Mouse (Mus musculus) ES-Bruce4 (cell line): Measurements from ENCODE around the gene Ing4. TPM values are rescaled to one million over a fixed set of nuclear protein-coding genes. Genes with fewer than 3 reads are reported as not detected.

Source experiments
- H3K27ac ChIP-seq: 2 replicates; pipeline ENCODE4 v1.5.1; 2012; ENCODE audit warnings: low read length, inconsistent platforms; ENCODE audit not compliant: insufficient read depth
- H3K27me3 ChIP-seq: 2 replicates; pipeline ENCODE4 v1.6.1; 2012; ENCODE audit warnings: mild to moderate bottlenecking, low read length, inconsistent platforms; ENCODE audit not compliant: control insufficient read depth, poor library complexity, insufficient read depth, severe bottlenecking
- H3K36me3 ChIP-seq: 2 replicates; pipeline ENCODE4 v1.6.1; 2012; ENCODE audit warnings: inconsistent platforms, mild to moderate bottlenecking, low read length, moderate library complexity; ENCODE audit not compliant: control insufficient read depth, poor library complexity, insufficient read depth, severe bottlenecking
- H3K4me1 ChIP-seq: one replicate; pipeline ENCODE4 v1.8.1; 2011; ENCODE audit warnings: low read length; ENCODE audit not compliant: control insufficient read depth, insufficient read depth
- H3K4me3 ChIP-seq: 2 replicates; pipeline ENCODE4 v1.5.1; 2011; ENCODE audit warnings: low read depth, mild to moderate bottlenecking, low read length
- H3K9ac ChIP-seq: 2 replicates; pipeline ENCODE4 v1.6.1; 2012; ENCODE audit warnings: low read depth, mild to moderate bottlenecking, inconsistent platforms; ENCODE audit not compliant: poor library complexity, severe bottlenecking
- H3K9me3 ChIP-seq: replicated peaks from 2 replicates; pipeline ENCODE4 v1.6.1; 2012; ENCODE audit warnings: mild to moderate bottlenecking, low read length, inconsistent platforms; ENCODE audit not compliant: control insufficient read depth, poor library complexity, insufficient read depth, severe bottlenecking
- CTCF ChIP-seq: IDR thresholded peaks from one replicate; pipeline ENCODE4 v1.8.1; 2011; ENCODE audit warnings: low read depth, low read length
- EP300 ChIP-seq: IDR thresholded peaks from 2 replicates; pipeline ENCODE4 v1.6.1; 2011; ENCODE audit warnings: low read depth, low read length; ENCODE audit not compliant: insufficient read depth
- POLR2A ChIP-seq: IDR thresholded peaks from one replicate; pipeline ENCODE4 v1.8.1; 2011; ENCODE audit warnings: low read length; ENCODE audit not compliant: insufficient read depth
- polyA plus RNA-seq: library from polyadenylated mRNA; stranded (reverse); fragments of >200 nt; gene quantifications from 2 replicates; pipeline ENCODE4 v1.2.4, GENCODE M21; 2011; ENCODE audit warnings: low read depth; ENCODE audit not compliant: missing spikeins, insufficient read depth, insufficient read length

Gene Ing4
- polyA plus RNA-seq, 1 experiment: 44.0 TPM

GRCm38 (mm10) chr6:125089521-125090321 lies 50.2 kb downstream of the Ing4 start:
- Histone ChIP-seq H3K4me3 (peak overlapping the region; percentile 54), H3K4me1 (peaks cover 2% of the 10 kb centered on the region), H3K27me3 (no peaks in the 10 kb centered on the region), H3K36me3 (no peaks in the 10 kb centered on the region), H3K27ac (peak overlapping the region; percentile 96), H3K9me3 (no peaks in the 10 kb centered on the region), H3K9ac (peak overlapping the region; percentile 87)
- no peak for TF ChIP-seq CTCF
- TF ChIP-seq EP300: peak; percentile 40; the same call in 1 of the 2 replicates
- TF ChIP-seq POLR2A: peak; percentile 15

GRCm38 (mm10) chr6:125090341-125091085 lies 51.0 kb downstream of the Ing4 start:
- Histone ChIP-seq H3K27ac (peak overlapping the region; percentile 93), H3K27me3 (no peaks in the 10 kb centered on the region), H3K36me3 (no peaks in the 10 kb centered on the region), H3K4me1 (peaks cover 2% of the 10 kb centered on the region), H3K9ac (peak overlapping the region; percentile 87), H3K4me3 (peak overlapping the region; percentile 43), H3K9me3 (no peaks in the 10 kb centered on the region)
- peak; percentile 74; the same call in 1 of the 2 replicates for TF ChIP-seq EP300
- no peak for TF ChIP-seq CTCF
- TF ChIP-seq POLR2A: peak; percentile 63

- H3K9me3 ChIP-seq: no peaks in the 10 kb centered on the region
- no peak overlapping the region for H3K4me3 ChIP-seq
- H3K4me1 ChIP-seq: peaks cover 2% of the 10 kb centered on the region
- no peaks in the 10 kb centered on the region for H3K36me3 ChIP-seq
- H3K27ac ChIP-seq: peak overlapping the region; percentile 93
- H3K27me3 ChIP-seq: no peaks in the 10 kb centered on the region
- TF ChIP-seq POLR2A (no peak), EP300 (no peak), CTCF (no peak)
- peak overlapping the region; percentile 40; the same call in 1 of the 2 replicates for H3K9ac ChIP-seq
Observed at GRCm38 (mm10) chr6:125092372-125092771, 52.8 kb downstream of the Ing4 start.

GRCm38 (mm10) chr6:125094843-125095242 lies 55.3 kb downstream of the Ing4 start:
- no peaks in the 10 kb centered on the region for H3K27me3 ChIP-seq
- no peak overlapping the region for H3K27ac ChIP-seq
- no peaks in the 10 kb centered on the region for H3K4me1 ChIP-seq
- TF ChIP-seq CTCF: no peak
- no peak for TF ChIP-seq EP300
- no peak for TF ChIP-seq POLR2A
- no peak overlapping the region for H3K9ac ChIP-seq
- H3K4me3 ChIP-seq: no peak overlapping the region
- peaks cover 11% of the 10 kb centered on the region for H3K36me3 ChIP-seq
- H3K9me3 ChIP-seq: no peaks in the 10 kb centered on the region

- H3K4me3 ChIP-seq: peak within 1 kb of the TSS; percentile 92
Observed at GRCm38 (mm10) chr6:125095391-125096278, 56.1 kb downstream of the Ing4 start, which contains the start of gene Chd4. Gene Chd4 (plus strand): TSS chr6:125095981.

More at GRCm38 (mm10) chr6:125095391-125096278, 56.1 kb downstream of the Ing4 start, which contains the start of gene Chd4:
- Histone ChIP-seq H3K27me3 (no peaks in the 10 kb centered on the region), H3K36me3 (peaks cover 18% of the 10 kb centered on the region), H3K9me3 (no peaks in the 10 kb centered on the region), H3K9ac (peak within 1 kb of the TSS; percentile 97), H3K27ac (no peak within 1 kb of the TSS), H3K4me1 (no peaks in the 10 kb centered on the region)
- TF ChIP-seq EP300: no peak
- TF ChIP-seq POLR2A: peak; percentile 50
